Mouse (Mus musculus): Measurements from ENCODE around the gene Bmp2. TPM values are rescaled to one million over a fixed set of nuclear protein-coding genes. Genes with fewer than 3 reads are reported as not detected.

Bmp2 gene
- total and polyA plus RNA-seq, 3 experiments, result not detected

GRCm38 (mm10) chr2:133509141-133509540 is 42.8 kb upstream of the Bmp2 start:
- TF ChIP-seq TCF12 (IDR thresholded peaks at IDR 0.05; ENCODE audit: low read depth, low read length) (no peak), MYC (IDR thresholded peaks at IDR 0.05; ENCODE audit: low read depth, low read length) (no peak), ZNF384 (IDR thresholded peaks at IDR 0.05; ENCODE audit: low read depth, low read length) (no peak), PAX5 (IDR thresholded peaks at IDR 0.05; ENCODE audit: low read length) (no peak), CHD1 (IDR thresholded peaks at IDR 0.05; ENCODE audit: low read depth, low read length) (no peak), USF2 (conservative IDR thresholded peaks at IDR 0.05; ENCODE audit: low read depth, low read length) (no peak), JUN (IDR thresholded peaks at IDR 0.05; ENCODE audit: insufficient read depth, low read depth, low read length) (no peak), EP300 (IDR thresholded peaks at IDR 0.05; ENCODE audit: low read length) (no peak), ZKSCAN1 (IDR thresholded peaks at IDR 0.05; ENCODE audit: borderline replicate concordance, low read depth, low read length) (no peak), IRF4 (IDR thresholded peaks at IDR 0.05; ENCODE audit: low read depth, low read length) (no peak), NELFE (IDR thresholded peaks at IDR 0.05; ENCODE audit: low read depth, low read length) (no peak), MEF2A (IDR thresholded peaks at IDR 0.05; ENCODE audit: borderline replicate concordance, low read depth, low read length) (no peak), E2F4 (IDR thresholded peaks at IDR 0.05; ENCODE audit: insufficient replicate concordance, low read depth, low read length) (no peak)
- H3K79me2 ChIP-seq (replicated peaks; ENCODE audit: control insufficient read depth, extremely low read depth, insufficient read depth, poor library complexity, severe bottlenecking), result no peaks in the 10 kb centered on the region
- H3K36me3 ChIP-seq (replicated peaks in 1 of 2; ENCODE audit: control insufficient read depth in 1 of 2, insufficient read depth in 1 of 2, low read length in 1 of 2), result no peaks in the 10 kb centered on the region
- no peak for DNase-seq (ENCODE audit: extremely low read depth)
- H3K4me3 ChIP-seq (replicated peaks in 1 of 3; ENCODE audit: low read depth in 2 of 3, low read length in 2 of 3, poor library complexity in 1 of 3), result no peak overlapping the region
- peaks cover 32% of the 10 kb centered on the region for H3K9me3 ChIP-seq (replicated peaks; ENCODE audit: low read length)
- in situ Hi-C loops (cut with MboI; ENCODE audit: low pct_ligation_motif_present, low pct_unique_long_range_greater_than_20kb, low sequenced_read_pairs) (no loop called here), dilution Hi-C loops (cut with MboI; ENCODE audit: extremely low pct_ligation_motif_present, extremely low pct_unique_long_range_greater_than_20kb, low sequenced_read_pairs) (no loop called here)
- H3K4me2 ChIP-seq (ENCODE audit: insufficient read depth, low read depth, poor library complexity, severe bottlenecking), result no peak overlapping the region
- no peak overlapping the region for H3K27ac ChIP-seq (ENCODE audit: insufficient read depth, low read depth)
- no peak overlapping the region for H3K9ac ChIP-seq (ENCODE audit: insufficient read depth, low read depth)
- no peaks in the 10 kb centered on the region for H3K27me3 ChIP-seq (replicated peaks)
- H3K4me1 ChIP-seq (ENCODE audit: control insufficient read depth in 1 of 2, insufficient read depth in 2 of 2), result no peaks in the 10 kb centered on the region

GRCm38 (mm10) chr2:133511011-133511779 is 40.8 kb upstream of the Bmp2 start:
- dilution Hi-C loops (cut with MboI; ENCODE audit: extremely low pct_ligation_motif_present, extremely low pct_unique_long_range_greater_than_20kb, low sequenced_read_pairs) (no loop called here), in situ Hi-C loops (cut with MboI; ENCODE audit: low pct_ligation_motif_present, low pct_unique_long_range_greater_than_20kb, low sequenced_read_pairs) (no loop called here)
- Histone ChIP-seq H3K4me2 (ENCODE audit: insufficient read depth, low read depth, poor library complexity, severe bottlenecking) (no peak overlapping the region), H3K79me2 (replicated peaks; ENCODE audit: control insufficient read depth, extremely low read depth, insufficient read depth, poor library complexity, severe bottlenecking) (no peaks in the 10 kb centered on the region), H3K4me3 (replicated peaks in 1 of 3; ENCODE audit: low read depth in 2 of 3, low read length in 2 of 3, poor library complexity in 1 of 3) (no peak overlapping the region), H3K9ac (ENCODE audit: insufficient read depth, low read depth) (no peak overlapping the region), H3K36me3 (replicated peaks in 1 of 2; ENCODE audit: control insufficient read depth in 1 of 2, insufficient read depth in 1 of 2, low read length in 1 of 2) (no peaks in the 10 kb centered on the region), H3K4me1 (ENCODE audit: control insufficient read depth in 1 of 2, insufficient read depth in 2 of 2) (no peaks in the 10 kb centered on the region), H3K9me3 (replicated peaks; ENCODE audit: low read length) (peaks cover 28% of the 10 kb centered on the region), H3K27me3 (replicated peaks) (no peaks in the 10 kb centered on the region), H3K27ac (ENCODE audit: insufficient read depth, low read depth) (no peak overlapping the region)
- DNase-seq (ENCODE audit: extremely low read depth), result no peak
- no peak for TF ChIP-seq NRF1 (IDR thresholded peaks at IDR 0.05; ENCODE audit: low read depth, low read length)
- no peak for TF ChIP-seq CHD1 (IDR thresholded peaks at IDR 0.05; ENCODE audit: low read depth, low read length)
- no peak for TF ChIP-seq BHLHE40 (IDR thresholded peaks at IDR 0.05; ENCODE audit: low read depth, low read length)
- TF ChIP-seq E2F4 (IDR thresholded peaks at IDR 0.05; ENCODE audit: insufficient replicate concordance, low read depth, low read length), result no peak
- TF ChIP-seq UBTF (IDR thresholded peaks at IDR 0.05; ENCODE audit: low read depth, low read length), result no peak
- no peak for TF ChIP-seq ELF1 (IDR thresholded peaks at IDR 0.05; ENCODE audit: low read depth, low read length)
- TF ChIP-seq MAFK (IDR thresholded peaks at IDR 0.05; ENCODE audit: insufficient replicate concordance, low read length), result no peak
- no peak for TF ChIP-seq MAX (IDR thresholded peaks at IDR 0.05; ENCODE audit: low read length)
- TF ChIP-seq USF1 (IDR thresholded peaks at IDR 0.05; ENCODE audit: low read depth, low read length), result no peak
- no peak for TF ChIP-seq RAD21 (IDR thresholded peaks at IDR 0.05; ENCODE audit: low read depth, low read length)
- TF ChIP-seq MAZ (IDR thresholded peaks at IDR 0.05; ENCODE audit: low read depth, low read length), result no peak
- no peak for TF ChIP-seq ZKSCAN1 (IDR thresholded peaks at IDR 0.05; ENCODE audit: borderline replicate concordance, low read depth, low read length)
- TF ChIP-seq EP300 (IDR thresholded peaks at IDR 0.05; ENCODE audit: low read length), result no peak
- no peak for TF ChIP-seq JUND (conservative IDR thresholded peaks at IDR 0.05; ENCODE audit: low read depth, low read length)
- TF ChIP-seq NELFE (IDR thresholded peaks at IDR 0.05; ENCODE audit: low read depth, low read length), result no peak
- TF ChIP-seq MXI1 (IDR thresholded peaks at IDR 0.05; ENCODE audit: low read depth, low read length), result no peak
- TF ChIP-seq ZMIZ1 (IDR thresholded peaks at IDR 0.05; ENCODE audit: low read depth, low read length), result no peak
- TF ChIP-seq ZC3H11A (IDR thresholded peaks at IDR 0.05; ENCODE audit: low read depth, low read length), result no peak
- no peak for TF ChIP-seq TCF12 (IDR thresholded peaks at IDR 0.05; ENCODE audit: low read depth, low read length)
